36 mouse cellular contexts compared by ENCODE assay signal in the genomic region with DNA sequence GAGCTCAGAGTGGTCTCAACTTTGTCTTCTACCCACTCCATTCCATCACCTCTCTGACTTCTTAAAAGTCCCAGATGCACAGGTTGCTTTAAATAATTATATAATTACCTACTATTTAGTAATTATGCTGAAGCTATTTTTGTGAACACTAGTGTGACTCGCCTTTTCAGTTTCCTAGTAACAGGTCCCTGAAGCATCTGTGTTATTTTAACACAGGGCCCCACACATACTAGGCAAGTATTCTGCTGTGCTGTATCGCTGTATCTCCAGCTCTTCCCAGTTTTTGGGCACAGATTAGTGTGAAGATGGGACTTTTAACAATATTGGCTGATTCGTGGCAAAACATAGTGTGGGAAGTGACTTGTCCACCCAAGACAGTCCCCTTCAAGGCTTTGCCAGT. TPM values are rescaled to one million over a fixed set of nuclear protein-coding genes. Genes with fewer than 3 reads are reported as not detected.
"Had no signal": no experiment of that assay in that cellular context is flagged by ENCODE, and none has a peak within 500 bp of the region (broad histone marks: within the 10 kb centered on the region; RNA-seq: fewer than 3 reads in every experiment).

No protein-coding gene starts in this region.

- DNase-seq: left cerebral cortex, postnatal 4 days; liver; liver, embryonic 13.5 days; liver, postnatal 0 days; lung, adult 18-20 months; lung, adult 2 months; lung, embryonic 14.5 days; lung, postnatal 10 days; lung, postnatal 14 days; lung, postnatal 36 days; lung, postnatal 4 days; midbrain, embryonic 14.5 days had no signal

- H3K27ac ChIP-seq: limb, embryonic 10.5 days; limb, embryonic 12.5 days; limb, embryonic 13.5 days; limb, embryonic 15.5 days; liver, embryonic 12.5 days; liver, embryonic 13.5 days; liver, embryonic 14.5 days; liver, embryonic 15.5 days; lung, embryonic 15.5 days; macrophage; midbrain, embryonic 10.5 days; midbrain, embryonic 12.5 days; midbrain, embryonic 13.5 days; midbrain, embryonic 15.5 days had no signal

- H3K4me3 ChIP-seq: limb, embryonic 10.5 days; limb, embryonic 12.5 days; limb, embryonic 13.5 days; limb, embryonic 15.5 days; liver, embryonic 12.5 days; liver, embryonic 13.5 days; liver, embryonic 15.5 days; lung, embryonic 15.5 days; megakaryocyte, embryonic 14.5 days; midbrain, embryonic 10.5 days; midbrain, embryonic 12.5 days; midbrain, embryonic 13.5 days; midbrain, embryonic 15.5 days; myocyte had no signal

RNA-seq across cellular contexts. Expression of a gene that starts 43.7 kb away (rescaled TPM):
- total RNA-seq: left cerebral cortex, postnatal 10 days; left cerebral cortex, postnatal 14 days; left cerebral cortex, postnatal 25 days; left cerebral cortex, postnatal 36 days; left cerebral cortex, postnatal 4 days; megakaryocyte progenitor cell, adult 5-6 weeks; megakaryocyte, adult 5-6 weeks; megakaryocyte-erythroid progenitor cell, adult 5-6 weeks; midbrain, postnatal 0 days; monocyte, adult 5-6 weeks had no signal
